Mouse (Mus musculus) mouse trophoblast stem cell (cell line): Measurements from ENCODE around the gene Il1rl2.

Source experiments
- in situ Hi-C, 2 experiments: fragments of 300-500 bp; cut with MseI, MboI; formaldehyde crosslinking; loops; 2 replicates in 1 of 2; 3 replicates in 1 of 2; pipeline ENCODE4 v1.15.1; 2025

Gene Il1rl2

DNA sequence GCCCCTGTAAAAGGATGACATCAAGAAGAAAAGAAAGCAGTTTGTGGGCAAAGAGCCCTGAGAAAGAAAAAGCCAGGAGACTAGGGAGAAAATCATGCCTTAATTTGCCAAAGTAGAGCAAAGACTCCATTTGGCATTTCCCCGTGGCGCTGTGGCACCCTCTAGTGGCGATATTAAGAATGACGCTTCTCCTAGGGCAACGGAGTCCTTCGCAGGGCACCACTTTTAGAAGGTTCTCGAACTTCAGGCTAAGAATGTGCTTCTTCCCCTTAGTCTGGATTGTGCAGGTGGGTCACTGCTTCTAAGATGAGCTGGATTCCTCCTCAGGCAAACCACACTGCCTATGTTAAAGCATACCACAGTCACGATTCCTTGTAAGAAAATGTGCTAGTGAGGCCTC is 54.4 kb downstream of the Il1rl2 start:
- in situ Hi-C loops, result loop anchor here (5.0 kb wide), 1 partner anchor 261 kb away; no protein-coding TSS in a partner anchor

DNA sequence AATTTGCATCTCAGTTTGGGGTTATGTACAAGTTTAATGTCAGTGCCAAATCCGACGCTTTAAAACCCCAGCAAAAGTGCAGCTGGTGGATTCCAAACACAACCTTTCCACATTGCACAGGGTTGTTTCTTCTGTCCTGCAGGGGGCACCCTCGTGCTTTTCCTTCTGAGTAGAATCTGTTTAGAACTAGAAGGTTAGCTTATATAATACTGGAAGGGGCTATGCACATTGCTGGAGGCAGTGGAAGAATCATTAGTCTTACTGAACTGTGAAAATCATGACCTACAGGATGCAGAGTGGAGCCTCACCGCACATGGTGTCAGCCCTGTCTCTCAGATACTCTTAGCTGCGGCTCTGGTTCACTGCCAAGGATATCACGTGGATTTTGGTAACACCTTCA is 55.7 kb downstream of the Il1rl2 start:
- in situ Hi-C loops, result loop anchor here (5.0 kb wide), 1 partner anchor 162 kb away; no protein-coding TSS in a partner anchor

DNA sequence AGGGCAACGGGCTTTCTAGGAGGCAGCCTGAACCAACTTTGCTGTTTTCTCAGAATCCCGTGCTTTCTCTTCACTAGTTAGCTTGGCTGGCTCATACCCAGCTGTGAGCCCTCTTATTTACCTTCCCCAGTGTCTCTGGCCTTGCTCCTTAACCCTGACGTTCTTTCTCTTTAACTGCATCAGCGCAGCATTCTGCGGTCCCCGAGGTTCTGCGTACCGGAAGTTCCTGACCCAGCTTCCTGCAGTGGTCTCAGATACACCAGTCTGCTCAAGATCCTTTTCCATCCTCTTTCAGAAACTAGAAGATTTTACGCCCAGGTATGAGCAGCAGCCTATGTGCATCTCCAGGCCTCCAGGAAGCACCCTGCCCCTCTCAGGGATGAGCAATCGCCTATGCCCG is 56.6 kb downstream of the Il1rl2 start:
- in situ Hi-C loops, result loop anchor here (5.0 kb wide), 1 partner anchor 161 kb away; no protein-coding TSS in a partner anchor

DNA sequence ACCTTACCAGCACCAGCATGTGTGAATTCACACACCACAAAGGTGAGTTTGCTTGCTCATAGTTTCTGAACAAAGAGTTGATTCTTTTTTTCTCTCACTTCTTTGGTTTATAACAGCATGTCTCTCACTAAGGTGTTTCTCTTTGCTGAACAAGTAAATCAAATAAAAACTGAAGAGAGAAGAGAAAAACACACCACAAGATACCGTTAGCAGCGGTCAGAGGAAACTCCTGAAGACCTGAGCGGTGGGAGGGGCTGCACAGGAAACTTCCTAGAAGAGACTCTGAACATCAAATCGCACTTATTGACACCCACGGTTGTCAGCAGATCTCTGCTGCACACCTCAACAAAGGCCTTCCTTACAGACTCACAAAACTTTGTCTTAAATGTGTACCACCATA is 58.4 kb downstream of the Il1rl2 start:
- in situ Hi-C loops, result loop anchor here (5.0 kb wide), 1 partner anchor 159 kb away; no protein-coding TSS in a partner anchor

DNA sequence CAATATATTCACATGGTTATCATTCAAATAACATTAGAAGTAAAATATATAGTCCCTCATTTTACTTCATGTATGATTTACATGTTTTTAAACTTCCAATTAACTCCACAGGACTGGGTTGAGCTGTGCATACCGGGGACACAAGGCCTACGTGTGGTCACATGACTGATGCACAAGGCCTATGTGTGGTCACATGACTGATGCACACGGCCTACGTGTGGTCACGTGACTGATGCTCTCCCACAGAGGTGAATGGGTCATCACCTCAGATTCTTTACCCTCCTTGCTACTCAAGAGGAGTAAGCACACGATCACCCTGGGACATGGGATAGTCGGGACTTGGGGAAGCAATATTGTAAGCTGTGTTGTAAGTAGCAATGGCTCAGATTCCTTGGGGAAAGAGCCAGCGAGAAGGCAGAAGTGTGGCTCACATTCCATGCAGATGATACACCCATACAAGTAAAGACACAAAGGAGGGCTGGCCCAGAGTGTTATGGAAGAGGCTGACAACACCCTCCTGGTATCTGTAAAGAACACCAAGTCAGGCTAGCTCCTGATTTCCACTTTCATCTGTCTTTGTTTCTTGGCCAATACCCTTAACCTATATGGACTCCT is 60.6 kb downstream of the Il1rl2 start:
- in situ Hi-C loops, result loop anchor here (5.0 kb wide), 1 partner anchor 157 kb away; no protein-coding TSS in a partner anchor

DNA sequence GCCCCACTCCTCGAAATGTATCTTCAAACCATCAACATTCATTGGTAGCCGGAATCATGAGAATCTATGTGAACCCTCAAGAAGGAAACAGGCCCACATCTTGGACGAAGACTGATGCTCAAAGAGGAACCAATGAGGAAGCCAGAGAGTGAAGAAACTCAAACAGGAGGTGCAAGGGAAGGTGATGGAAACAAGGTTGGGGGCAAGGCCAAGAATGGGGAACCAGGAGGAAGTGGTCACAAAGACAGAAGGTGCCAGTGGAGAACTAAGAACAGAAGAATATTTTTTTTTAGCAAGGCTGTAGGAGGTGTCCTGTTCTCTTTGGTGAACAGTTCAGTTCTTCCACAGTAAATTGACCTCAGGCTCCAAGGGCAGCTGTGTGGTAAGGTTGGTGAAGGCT is 67.0 kb downstream of the Il1rl2 start:
- in situ Hi-C loops, result no loop called here

DNA sequence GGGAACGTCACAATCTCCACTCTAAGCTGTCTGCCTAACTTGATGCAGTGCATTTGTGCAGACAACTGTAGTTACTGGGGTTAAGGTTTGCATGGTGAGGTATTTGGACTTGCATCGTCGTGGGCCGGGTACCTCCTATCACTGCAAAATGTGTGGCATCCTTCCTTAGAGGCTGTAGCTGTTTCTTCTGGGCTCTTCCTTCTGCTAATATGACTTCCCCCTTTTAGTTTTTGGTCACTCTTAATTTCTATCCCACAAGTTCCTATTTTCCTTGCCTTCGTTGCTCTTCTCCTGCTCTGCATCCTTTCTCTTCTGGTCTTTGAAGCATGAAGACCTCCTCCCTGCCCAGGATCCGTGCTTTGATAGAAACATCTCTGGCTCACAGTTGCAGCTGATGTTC is 68.1 kb downstream of the Il1rl2 start:
- in situ Hi-C loops, result no loop called here

DNA sequence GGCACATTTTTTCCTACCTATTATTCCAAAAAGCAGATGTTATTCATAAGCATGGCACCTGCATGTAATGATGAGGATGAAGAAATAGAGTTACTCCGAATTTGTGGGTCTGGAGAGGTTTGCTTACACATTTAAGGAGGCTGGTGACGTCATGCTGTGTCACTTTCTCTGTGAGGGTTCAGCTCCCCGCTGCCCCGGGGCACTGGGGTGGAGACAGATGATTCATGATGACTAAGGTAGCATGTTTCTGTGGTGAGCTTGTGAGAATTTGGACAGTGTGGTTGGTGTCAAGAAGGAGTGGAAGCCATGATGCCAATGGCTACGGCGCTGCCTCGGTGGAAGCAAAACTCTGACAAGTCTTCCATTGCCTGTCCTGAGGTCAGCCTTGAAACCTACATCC is 68.8 kb downstream of the Il1rl2 start:
- in situ Hi-C loops, result no loop called here

DNA sequence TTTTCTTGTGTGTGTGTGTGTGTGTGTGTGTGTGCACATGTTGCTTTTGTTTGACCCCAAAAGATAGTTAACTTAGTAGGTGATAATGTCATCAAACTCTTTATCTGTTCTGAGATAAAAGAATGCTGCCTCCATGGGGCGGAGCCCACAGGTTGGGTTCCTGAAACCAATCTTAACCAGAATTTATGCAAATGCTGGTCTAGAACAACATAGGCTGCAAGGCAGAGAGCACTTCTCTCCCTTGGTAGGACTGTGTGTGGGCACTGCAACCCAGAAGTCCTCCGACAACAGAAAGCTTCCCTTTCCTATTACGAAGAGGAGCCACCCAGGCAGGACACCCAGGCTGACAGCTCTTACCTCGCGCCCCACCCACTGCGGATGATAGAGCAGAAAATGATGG is 75.2 kb downstream of the Il1rl2 start:
- in situ Hi-C loops, result no loop called here

DNA sequence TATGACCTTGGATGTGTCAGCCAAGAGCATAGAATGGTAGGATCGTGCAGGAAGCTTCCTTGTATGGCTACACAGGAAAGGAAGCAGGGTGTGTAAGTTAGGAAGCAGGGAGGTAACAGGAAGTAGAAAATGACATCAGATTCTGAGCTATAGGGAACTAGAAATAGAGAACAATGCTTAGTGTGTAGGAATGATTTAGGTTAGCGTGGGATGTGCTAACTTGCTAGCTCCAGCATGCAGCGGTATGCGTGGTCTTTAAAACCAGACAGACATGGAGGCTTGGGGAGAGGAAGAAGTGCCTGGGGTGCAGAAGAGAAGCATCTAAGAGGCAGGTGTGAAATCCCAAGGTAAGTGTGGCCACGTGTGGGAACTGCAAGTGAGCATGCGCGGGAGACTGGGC is 80.3 kb downstream of the Il1rl2 start:
- in situ Hi-C loops, result no loop called here

DNA sequence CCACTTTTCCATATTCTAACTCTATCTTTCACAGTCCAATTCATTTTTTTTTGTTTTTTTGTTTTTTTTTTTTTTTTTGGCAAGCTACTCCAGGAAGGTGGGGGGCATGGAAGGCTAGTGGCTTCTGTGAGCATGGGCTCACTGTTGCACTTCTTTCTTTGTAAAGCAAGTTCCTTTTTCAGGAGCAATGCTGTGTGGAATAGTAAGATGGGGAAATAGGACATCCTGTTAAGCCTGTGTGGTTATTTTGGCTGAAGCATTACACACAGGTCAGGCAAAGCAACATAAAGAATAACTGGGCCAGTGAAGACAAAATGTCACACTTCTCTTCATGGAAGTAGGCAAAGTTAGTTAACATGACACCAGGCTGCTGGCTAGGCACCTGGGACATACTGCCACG is 85.5 kb downstream of the Il1rl2 start:
- in situ Hi-C loops, result no loop called here

DNA sequence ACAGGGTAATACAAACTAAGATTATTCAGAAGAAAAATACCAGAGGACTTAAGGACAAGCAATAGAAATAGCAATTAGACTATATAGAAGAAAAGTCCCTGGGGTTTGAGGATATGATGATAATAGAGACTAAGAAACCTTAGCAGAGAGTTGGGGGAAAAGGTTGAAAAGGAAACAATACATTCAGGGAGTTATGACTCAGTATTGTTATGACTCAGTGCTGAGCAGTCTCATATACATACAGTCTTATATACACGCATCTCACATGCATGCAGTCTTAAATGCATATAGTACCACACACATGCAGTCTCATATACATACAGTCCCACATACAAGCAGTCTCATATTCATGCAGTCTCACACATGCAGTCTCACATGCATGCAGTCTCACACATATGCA is 88.6 kb downstream of the Il1rl2 start:
- in situ Hi-C loops, result no loop called here

DNA sequence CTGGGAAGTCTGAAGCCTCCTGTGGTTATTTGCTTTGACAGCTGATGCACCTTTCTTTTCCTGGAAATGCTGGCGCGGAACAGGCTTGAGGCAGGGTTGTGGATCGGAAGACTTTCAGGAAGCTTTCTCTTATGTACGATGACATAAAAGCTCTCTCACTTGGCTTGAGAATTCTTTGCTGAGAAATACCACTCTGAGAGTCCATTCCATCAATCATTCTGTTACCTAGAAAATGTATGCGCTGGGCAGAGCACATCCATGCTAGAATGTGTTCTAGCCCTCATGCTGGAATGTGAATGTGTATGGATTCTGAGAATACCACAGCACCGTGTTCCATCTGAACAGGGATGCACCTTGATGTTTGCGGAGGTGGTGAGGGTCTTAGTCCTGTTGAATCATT is 89.9 kb downstream of the Il1rl2 start:
- in situ Hi-C loops, result no loop called here

DNA sequence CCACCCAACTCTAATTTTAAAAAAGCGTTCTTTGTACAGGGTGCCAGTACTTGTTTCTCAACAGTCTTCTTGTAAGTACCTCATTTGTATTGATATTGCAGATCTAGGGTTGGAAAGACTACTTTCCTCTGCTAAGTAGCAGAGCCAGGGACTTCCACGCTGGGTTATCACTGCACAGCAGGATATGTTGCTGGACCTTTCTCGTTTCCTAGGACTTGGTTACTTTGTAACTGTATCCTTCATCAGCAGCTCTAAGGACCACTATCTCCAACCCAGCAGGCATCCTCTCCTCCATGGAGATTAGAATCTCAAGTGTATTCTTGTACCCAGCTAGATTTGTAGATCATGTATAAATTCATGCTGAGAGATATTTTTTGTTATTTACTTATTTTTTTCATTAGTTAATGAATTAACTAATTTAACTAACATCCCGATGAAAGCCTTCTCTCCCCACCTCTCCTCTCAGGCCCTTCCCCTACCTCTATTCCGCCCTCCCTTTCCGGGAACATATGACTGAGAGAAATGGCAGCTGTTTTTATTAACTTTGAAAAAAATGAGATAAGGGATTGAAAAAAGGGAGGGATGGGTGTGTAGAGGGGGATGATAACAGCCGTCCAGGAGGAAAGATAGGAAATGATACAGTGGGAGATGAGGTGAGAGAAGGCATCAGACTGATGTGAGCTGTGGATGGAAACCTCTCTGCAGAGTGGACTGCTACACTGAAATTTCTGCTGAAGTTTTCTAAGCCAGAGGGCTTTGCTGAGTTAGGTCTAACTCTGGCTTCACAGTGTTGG is 90.7 kb downstream of the Il1rl2 start:
- in situ Hi-C loops, result no loop called here

DNA sequence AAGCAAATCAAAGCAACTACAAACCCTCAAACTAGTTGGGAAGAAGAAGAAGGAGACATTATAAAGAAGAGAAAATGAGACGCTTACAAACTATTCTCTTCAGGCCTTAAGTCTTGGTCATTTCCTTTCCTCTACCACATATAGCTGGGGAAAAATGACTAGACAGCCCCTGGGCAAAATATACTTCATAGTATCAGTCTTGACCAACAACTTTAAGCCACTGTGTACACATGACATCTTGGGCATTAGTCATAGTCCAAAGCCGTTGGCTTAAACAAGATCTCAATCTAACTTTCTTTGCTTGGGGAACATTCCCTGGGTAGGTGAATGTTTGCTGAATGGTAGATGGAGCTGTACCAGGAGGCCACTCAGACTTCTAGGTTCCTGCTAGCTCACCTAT is 92.6 kb downstream of the Il1rl2 start:
- in situ Hi-C loops, result no loop called here
